20 mouse cellular contexts compared by ENCODE assay signal in the genomic region with DNA sequence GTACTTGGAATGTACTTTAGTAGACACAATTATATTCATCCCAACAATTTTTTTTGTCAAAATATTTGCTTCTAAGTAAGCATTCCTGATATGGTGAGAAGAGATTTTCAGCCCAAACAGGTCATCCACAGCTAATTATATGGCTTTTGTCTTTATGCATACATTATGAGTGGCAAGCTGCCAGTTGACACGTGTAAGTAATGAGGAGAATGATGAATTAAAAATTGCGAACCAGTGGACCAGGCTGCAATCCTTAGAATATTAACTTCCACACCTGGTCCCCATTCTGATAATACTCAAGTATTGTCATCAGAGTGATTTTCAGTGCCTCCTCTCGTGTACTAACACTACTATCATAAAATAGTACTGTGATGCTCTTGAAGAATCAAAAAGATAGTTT.
"Had no signal": no experiment of that assay in that cellular context is flagged by ENCODE, and none has a peak within 500 bp of the region (broad histone marks: within the 10 kb centered on the region; RNA-seq: fewer than 3 reads in every experiment).

No protein-coding gene starts in this region.

- H3K36me3 ChIP-seq: kidney, embryonic 15.5 days; liver, embryonic 13.5 days; midbrain, embryonic 12.5 days; neural tube, embryonic 12.5 days; neural tube, embryonic 15.5 days had no signal

- DNase-seq: kidney, adult 8-10 months; kidney, postnatal 10 days; kidney, postnatal 36 days; layer of hippocampus, postnatal 36 days; liver, embryonic 13.5 days; lung, adult 2 months; lung, postnatal 14 days; lung, postnatal 4 days; right cerebral cortex, adult 18-20 months; right cerebral cortex, postnatal 14 days; right cerebral cortex, postnatal 4 days; thymus, adult 2 months; thymus, postnatal 14 days; thymus, postnatal 4 days had no signal

- H3K9me3 ChIP-seq: kidney, embryonic 15.5 days; liver, embryonic 13.5 days; midbrain, embryonic 12.5 days; neural tube, embryonic 12.5 days; neural tube, embryonic 15.5 days had no signal

- H3K27me3 ChIP-seq: kidney, embryonic 15.5 days; liver, embryonic 13.5 days; midbrain, embryonic 12.5 days; neural tube, embryonic 12.5 days; neural tube, embryonic 15.5 days had no signal

- H3K9ac ChIP-seq: kidney, embryonic 15.5 days; liver, embryonic 13.5 days; midbrain, embryonic 12.5 days; neural tube, embryonic 12.5 days; neural tube, embryonic 15.5 days had no signal

- H3K27ac ChIP-seq: kidney, embryonic 15.5 days; left cerebral cortex, adult 2 months; liver, embryonic 13.5 days; midbrain, embryonic 12.5 days; neural tube, embryonic 12.5 days; neural tube, embryonic 15.5 days; stomach, postnatal 0 days had no signal

- H3K4me3 ChIP-seq: kidney, embryonic 15.5 days; left cerebral cortex, adult 2 months; liver, embryonic 13.5 days; midbrain, embryonic 12.5 days; neural tube, embryonic 12.5 days; neural tube, embryonic 15.5 days had no signal

- H3K4me1 ChIP-seq: kidney, embryonic 15.5 days; liver, embryonic 13.5 days; midbrain, embryonic 12.5 days; neural tube, embryonic 12.5 days; neural tube, embryonic 15.5 days had no signal

- H3K4me2 ChIP-seq: kidney, embryonic 15.5 days; liver, embryonic 13.5 days; midbrain, embryonic 12.5 days; neural tube, embryonic 12.5 days; neural tube, embryonic 15.5 days had no signal
